Mouse (Mus musculus): ENCODE data around the gene Slc25a19.

Gene Slc25a19

GRCm38 (mm10) chr11:115618732-115619516, 9.2 kb downstream of the Slc25a19 start:
- no peak for DNase-seq (ENCODE audit: extremely low spot score)

GRCm38 (mm10) chr11:115618001-115618400, 10.1 kb downstream of the Slc25a19 start:
- DNase-seq (ENCODE audit: extremely low spot score) = no peak

GRCm38 (mm10) chr11:115616893-115617292, 11.2 kb downstream of the Slc25a19 start:
- no peak for DNase-seq (ENCODE audit: extremely low spot score)

GRCm38 (mm10) chr11:115616371-115616770, 11.7 kb downstream of the Slc25a19 start:
- DNase-seq (ENCODE audit: extremely low spot score) = no peak

- no peak for DNase-seq (ENCODE audit: extremely low spot score)
Observed at GRCm38 (mm10) chr11:115615875-115616274, 12.2 kb downstream of the Slc25a19 start.

- no peak for DNase-seq (ENCODE audit: extremely low spot score)
Observed at GRCm38 (mm10) chr11:115615108-115615825, 12.8 kb downstream of the Slc25a19 start.

- no peak for DNase-seq (ENCODE audit: extremely low spot score)
Observed at GRCm38 (mm10) chr11:115614346-115615107, 13.6 kb downstream of the Slc25a19 start.

- DNase-seq (ENCODE audit: extremely low spot score) = no peak
Observed at GRCm38 (mm10) chr11:115613138-115613945, 14.8 kb downstream of the Slc25a19 start.

- peak; percentile 96 for DNase-seq (ENCODE audit: extremely low spot score)
Observed at GRCm38 (mm10) chr11:115612410-115613137, 15.5 kb downstream of the Slc25a19 start, which contains the start of gene Mif4gd. Mif4gd (minus strand) TSS chr11:115612969.

GRCm38 (mm10) chr11:115612059-115612409, 16.1 kb downstream of the Slc25a19 start:
- no peak for DNase-seq (ENCODE audit: extremely low spot score)

GRCm38 (mm10) chr11:115611173-115611572, 16.9 kb downstream of the Slc25a19 start:
- no peak for DNase-seq (ENCODE audit: extremely low spot score)

- DNase-seq (ENCODE audit: extremely low spot score) = no peak
Observed at GRCm38 (mm10) chr11:115609576-115609975, 18.5 kb downstream of the Slc25a19 start.

- no peak for DNase-seq (ENCODE audit: extremely low spot score)
Observed at GRCm38 (mm10) chr11:115608421-115609399, 19.4 kb downstream of the Slc25a19 start.

- DNase-seq (ENCODE audit: extremely low spot score) = no peak
Observed at GRCm38 (mm10) chr11:115606733-115607132, 21.4 kb downstream of the Slc25a19 start.

- DNase-seq (ENCODE audit: extremely low spot score) = no peak
Observed at GRCm38 (mm10) chr11:115604304-115604696, 23.8 kb downstream of the Slc25a19 start.

GRCm38 (mm10) chr11:115603476-115604303, 24.4 kb downstream of the Slc25a19 start, which contains the start of the genes Mrps7 and Gga3:
Mrps7 (plus strand) TSS chr11:115603925.
Gga3 (minus strand) TSS chr11:115604051.
- DNase-seq (ENCODE audit: extremely low spot score) = peak; percentile 89

GRCm38 (mm10) chr11:115603128-115603475, 25.0 kb downstream of the Slc25a19 start:
- DNase-seq (ENCODE audit: extremely low spot score) = no peak

- DNase-seq (ENCODE audit: extremely low spot score) = no peak
Observed at GRCm38 (mm10) chr11:115601174-115601573, 26.9 kb downstream of the Slc25a19 start.

- no peak for DNase-seq (ENCODE audit: extremely low spot score)
Observed at GRCm38 (mm10) chr11:115600743-115601142, 27.4 kb downstream of the Slc25a19 start.
